Mouse (Mus musculus): Measurements from ENCODE around the gene Ifngr1.

GRCm38 (mm10) chr10:19621408-19622048 is 29.8 kb downstream of the Ifngr1 start, which contains the start of gene Il22ra2:
- TF ChIP-seq CTCF (IDR thresholded peaks at IDR 0.05; ENCODE audit: low read depth, low read length): no peak
- no peak for TF ChIP-seq POLR2A (IDR thresholded peaks at IDR 0.05; ENCODE audit: insufficient read depth, low read length)
- TF ChIP-seq EP300 (IDR thresholded peaks at IDR 0.05; ENCODE audit: insufficient read depth, low read depth, low read length): no peak

Data from ES-Bruce4 (cell line).